Mouse (Mus musculus) myocyte (in vitro differentiated cells): ENCODE measurements around the gene Fbrsl1.
"Not testable (repeated sequence)": the region's sequence is repeated elsewhere in the genome, so short reads cannot be mapped to it uniquely, and the experiment has no call there.

Experiments
- CEBPB ChIP-seq: IDR thresholded peaks from 2 replicates; pipeline ENCODE4 v1.6.1; 2011; ENCODE audit warnings: mild to moderate bottlenecking, moderate library complexity; ENCODE audit not compliant: poor library complexity, insufficient read depth, severe bottlenecking
- E2F4 ChIP-seq: IDR thresholded peaks from one replicate; pipeline ENCODE4 v1.6.1; 2011; ENCODE audit warnings: mild to moderate bottlenecking, control low read depth, moderate library complexity; ENCODE audit not compliant: insufficient read depth
- MYOG ChIP-seq, 3 experiments: IDR thresholded peaks; one replicate each; pipeline ENCODE4 v1.6.1; 2011; ENCODE audit warnings: control low read depth in 2 of 3, low read depth in 2 of 3, mild to moderate bottlenecking in 2 of 3; ENCODE audit not compliant: insufficient read length in 2 of 3, control insufficient read depth in 1 of 3, insufficient read depth in 1 of 3
- POLR2A ChIP-seq: IDR thresholded peaks from one replicate; pipeline ENCODE4 v1.6.1; 2011; ENCODE audit warnings: low read depth, mild to moderate bottlenecking, control low read depth, moderate library complexity; ENCODE audit not compliant: insufficient read length
- POLR2AphosphoS2 ChIP-seq: IDR thresholded peaks from one replicate; pipeline ENCODE4 v1.6.1; 2011; ENCODE audit warnings: low read depth, control low read depth; ENCODE audit not compliant: insufficient read length
- REST ChIP-seq: IDR thresholded peaks from one replicate; pipeline ENCODE4 v1.6.1; 2011; ENCODE audit warnings: mild to moderate bottlenecking, control low read depth, moderate library complexity; ENCODE audit not compliant: insufficient read depth, insufficient read length
- SRF ChIP-seq: IDR thresholded peaks from one replicate; pipeline ENCODE4 v1.6.1; 2011; ENCODE audit warnings: low read depth; ENCODE audit not compliant: control insufficient read depth, insufficient read length
- TCF12 ChIP-seq: IDR thresholded peaks from one replicate; pipeline ENCODE4 v1.6.1; 2011; ENCODE audit warnings: mild to moderate bottlenecking, control low read depth; ENCODE audit not compliant: poor library complexity, insufficient read depth, severe bottlenecking
- USF1 ChIP-seq: IDR thresholded peaks from one replicate; pipeline ENCODE4 v1.6.1; 2011; ENCODE audit warnings: low read depth, mild to moderate bottlenecking, control low read depth, moderate library complexity

DNA sequence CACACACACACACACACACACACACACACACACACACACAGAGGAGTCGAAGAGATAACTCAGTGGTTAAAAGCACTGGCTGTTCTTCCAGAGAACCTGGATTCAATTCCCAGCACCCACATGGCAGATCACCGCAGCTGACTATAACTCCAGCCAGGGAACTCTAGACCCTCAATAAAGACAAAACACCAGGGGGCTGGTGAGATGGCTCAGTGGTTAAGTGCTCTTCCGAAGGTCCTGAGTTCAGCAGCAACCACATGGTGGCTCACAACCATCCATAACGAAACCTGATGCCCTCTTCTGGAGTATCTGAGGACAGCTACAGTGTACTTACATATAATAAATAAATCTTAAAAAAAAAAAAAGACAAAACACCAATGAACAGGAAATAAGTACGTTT, 12.1 kb downstream of the Fbrsl1 start:
- TF ChIP-seq USF1; POLR2A; MYOG (IDR thresholded peaks at IDR 0.05; ENCODE audit: control insufficient read depth in 1 of 3, insufficient read depth in 1 of 3, insufficient read length in 2 of 3, low read depth in 2 of 3); POLR2AphosphoS2; SRF; E2F4; TCF12; CEBPB; REST: not testable (repeated sequence)
